Mouse (Mus musculus) yolk sac, embryonic 10.5 days (tissue): ENCODE measurements around the gene Teddm2.

ENCODE experiments used
- DNase-seq: peaks from one replicate; pipeline ENCODE4 v3.0.0-alpha.2; 2017; ENCODE audit warnings: low spot score

The Teddm2 gene

GRCm38 (mm10) chr1:153899731-153900380 is at the start of gene Teddm2, which contains the start of gene Glul:
Gene Teddm2, minus strand, starts transcription at chr1:153900228.
Gene Glul, plus strand, starts transcription at chr1:153899944.
- DNase-seq = peak; percentile 99

- no peak for DNase-seq
These were observed 47.8 kb upstream of the Teddm2 start for GRCm38 (mm10) chr1:153947837-153948236.

- DNase-seq = no peak
These were observed 46.9 kb upstream of the Teddm2 start for GRCm38 (mm10) chr1:153946971-153947370.

- no peak for DNase-seq
These were observed 45.2 kb upstream of the Teddm2 start for GRCm38 (mm10) chr1:153945181-153945580.

DNA sequence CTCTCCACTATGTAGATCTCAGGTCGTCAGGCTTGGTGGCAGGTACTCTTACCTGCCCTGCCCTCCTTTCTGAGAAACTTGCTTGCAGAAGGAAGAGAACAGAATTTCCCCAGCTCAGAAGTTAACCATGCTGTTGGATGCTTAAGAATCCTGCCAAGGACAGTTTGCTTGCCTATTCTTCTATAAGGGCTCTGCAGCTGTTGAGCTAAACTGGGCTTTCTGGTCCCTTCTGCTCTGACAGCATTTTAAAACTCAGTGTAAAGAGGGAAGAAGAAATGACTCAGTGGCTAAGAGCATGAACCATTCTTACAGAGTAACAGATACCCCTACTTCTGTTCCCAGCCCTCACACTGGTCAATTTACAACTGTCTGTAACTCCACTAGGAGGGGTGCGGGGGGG is 41.0 kb upstream of the Teddm2 start:
- DNase-seq = no peak

- DNase-seq = no peak
These were observed 37.0 kb upstream of the Teddm2 start for GRCm38 (mm10) chr1:153937025-153937424.

DNA sequence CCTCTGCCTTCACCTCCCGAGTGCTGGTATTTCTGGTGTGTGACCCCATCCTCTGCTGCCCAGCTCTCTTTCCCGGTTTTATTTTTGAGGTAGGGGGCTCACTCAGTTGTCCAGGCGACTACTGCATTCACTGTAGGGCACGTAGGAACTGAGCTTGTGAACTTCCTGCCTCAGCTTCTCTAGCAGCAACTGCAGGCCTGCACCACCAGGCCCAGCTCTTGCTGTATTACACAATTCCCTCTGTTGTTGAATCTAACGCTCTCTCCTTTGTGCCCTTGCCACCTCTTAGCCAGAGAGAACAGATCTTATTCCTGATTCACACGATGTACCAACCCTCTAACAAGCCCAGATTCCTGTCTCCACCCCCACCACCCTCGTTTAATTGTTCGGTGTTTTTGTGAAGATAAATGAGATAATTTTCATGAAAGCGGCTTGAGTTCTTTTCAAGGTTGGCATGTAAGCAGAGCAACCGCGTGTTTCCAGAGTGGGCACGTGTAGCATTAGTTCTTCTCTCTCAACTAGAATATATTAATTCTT is 35.9 kb upstream of the Teddm2 start:
- no peak for DNase-seq

DNA sequence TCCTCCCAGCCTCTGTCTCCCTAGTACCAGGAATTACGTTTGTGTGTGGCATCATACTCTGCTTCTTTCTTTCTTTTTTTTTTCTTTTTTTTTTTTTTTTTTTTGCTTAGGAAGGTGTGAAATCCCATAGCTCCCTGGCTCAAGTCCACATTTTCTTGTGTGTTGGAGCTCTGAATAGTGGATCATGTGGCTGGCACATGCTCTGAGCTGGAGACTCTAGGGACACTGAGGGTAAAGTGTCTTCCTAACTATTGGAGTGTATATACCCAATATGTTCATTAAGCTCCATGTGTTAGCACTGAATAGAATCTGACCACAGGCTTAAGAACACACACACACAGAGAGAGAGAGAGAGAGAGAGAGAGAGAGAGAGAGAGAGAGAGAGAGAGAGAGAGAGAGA is 33.7 kb upstream of the Teddm2 start:
- DNase-seq = no peak

GRCm38 (mm10) chr1:153930431-153930830 is 30.4 kb upstream of the Teddm2 start:
- DNase-seq = no peak

- DNase-seq = peak; percentile 15
These were observed 24.7 kb upstream of the Teddm2 start for GRCm38 (mm10) chr1:153924395-153925385.

DNA sequence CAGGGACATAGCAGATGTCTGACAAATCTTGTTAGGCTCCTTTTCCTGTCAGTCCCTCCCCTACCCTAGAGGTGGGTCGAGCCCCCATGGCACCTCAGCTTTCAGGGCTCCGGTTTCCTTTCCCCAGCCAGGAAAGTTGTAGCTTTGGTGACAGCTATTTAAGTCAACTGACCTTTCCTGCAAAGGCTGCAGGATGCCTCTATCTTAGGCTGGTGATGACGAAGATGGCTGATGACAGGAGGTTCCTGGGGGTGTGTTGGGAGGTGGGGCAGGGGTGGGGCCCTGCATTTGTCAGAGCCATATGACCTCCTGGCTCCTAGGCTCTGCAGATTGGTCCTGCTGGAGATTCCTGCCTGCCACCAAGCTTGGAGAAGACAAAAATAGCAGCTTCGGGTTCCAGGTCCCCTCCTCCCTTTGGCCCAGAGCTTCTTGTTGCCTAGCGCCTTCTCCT is 22.6 kb upstream of the Teddm2 start:
- DNase-seq = no peak

DNA sequence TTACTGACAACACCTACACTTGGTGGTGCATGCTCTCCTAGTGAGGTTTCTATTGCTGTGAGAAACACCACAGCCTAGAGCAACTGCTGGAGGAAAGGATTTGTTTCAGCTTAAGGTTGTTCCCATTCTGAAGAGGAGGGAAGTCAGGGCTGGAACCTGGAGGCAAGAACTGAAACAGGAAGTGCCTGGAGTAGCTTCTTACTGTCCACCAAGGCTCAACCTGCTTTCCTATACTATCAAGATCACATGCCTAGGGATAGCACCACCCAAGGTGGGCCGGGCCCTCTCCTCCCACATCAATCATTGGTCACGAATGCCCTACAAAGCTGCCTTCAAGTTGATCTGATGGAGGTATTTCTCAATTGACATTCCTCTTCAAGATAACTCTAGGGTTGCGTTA is 21.6 kb upstream of the Teddm2 start:
- no peak for DNase-seq

GRCm38 (mm10) chr1:153918521-153919206 is 18.6 kb upstream of the Teddm2 start:
- DNase-seq = no peak

DNA sequence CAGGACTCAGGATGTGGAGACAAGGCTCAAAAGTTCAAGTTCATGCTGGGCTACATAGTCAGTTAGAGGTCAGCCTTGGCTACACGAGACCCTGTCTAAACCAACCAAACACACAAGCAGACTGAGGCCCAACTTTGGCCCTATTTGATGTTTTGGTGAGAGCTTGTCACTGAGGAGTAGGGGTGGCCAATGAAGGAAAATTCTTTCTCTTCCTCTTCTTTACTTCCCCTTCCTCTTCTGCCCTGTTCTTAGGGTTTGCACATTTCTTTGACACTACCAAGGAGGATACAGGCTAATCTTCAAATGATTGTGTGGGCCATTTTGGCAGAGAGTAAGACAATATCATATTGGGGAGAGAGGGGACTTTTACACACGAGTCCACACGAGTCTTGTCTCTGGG is 13.8 kb upstream of the Teddm2 start:
- DNase-seq = no peak

GRCm38 (mm10) chr1:153911276-153911795 is 11.3 kb upstream of the Teddm2 start:
- no peak for DNase-seq

DNA sequence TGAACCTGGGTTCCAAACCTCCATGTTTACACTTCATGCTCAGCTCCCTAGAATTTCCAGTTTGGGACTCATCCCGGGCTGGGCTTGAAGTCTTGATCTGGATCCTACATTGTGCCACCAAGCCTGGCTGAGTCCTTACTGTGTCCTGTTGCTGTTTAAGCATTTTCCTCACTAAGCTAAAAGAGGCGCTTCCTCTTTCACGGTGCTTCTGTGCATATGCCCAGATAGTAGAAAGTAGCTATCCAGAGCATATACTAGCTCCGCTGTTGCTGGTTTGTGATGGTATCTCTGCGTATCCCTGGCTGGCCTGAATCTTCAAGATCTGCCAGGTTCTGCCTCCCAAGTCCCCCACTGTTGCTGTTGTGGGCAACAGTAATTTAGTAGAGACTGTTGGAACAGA is 10.4 kb upstream of the Teddm2 start:
- no peak for DNase-seq

DNA sequence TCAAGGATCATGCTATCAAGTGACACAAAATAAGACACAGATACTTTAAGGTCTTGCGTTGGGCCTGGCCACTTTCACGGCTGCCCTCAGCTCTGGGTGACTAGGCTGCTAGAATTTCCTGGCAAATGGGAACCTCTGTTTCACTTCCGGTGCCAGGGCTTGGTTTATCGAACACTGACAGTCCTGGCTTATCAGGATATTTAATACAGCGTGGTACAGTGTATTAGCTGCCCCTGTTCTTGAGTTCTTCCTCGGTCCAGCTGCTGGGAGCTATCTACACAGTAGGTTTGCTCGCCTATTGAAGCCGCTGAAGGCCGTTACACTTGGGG is 9.9 kb upstream of the Teddm2 start:
- DNase-seq = no peak

- DNase-seq = no peak
These were observed 9.4 kb upstream of the Teddm2 start for GRCm38 (mm10) chr1:153909213-153909962.

DNA sequence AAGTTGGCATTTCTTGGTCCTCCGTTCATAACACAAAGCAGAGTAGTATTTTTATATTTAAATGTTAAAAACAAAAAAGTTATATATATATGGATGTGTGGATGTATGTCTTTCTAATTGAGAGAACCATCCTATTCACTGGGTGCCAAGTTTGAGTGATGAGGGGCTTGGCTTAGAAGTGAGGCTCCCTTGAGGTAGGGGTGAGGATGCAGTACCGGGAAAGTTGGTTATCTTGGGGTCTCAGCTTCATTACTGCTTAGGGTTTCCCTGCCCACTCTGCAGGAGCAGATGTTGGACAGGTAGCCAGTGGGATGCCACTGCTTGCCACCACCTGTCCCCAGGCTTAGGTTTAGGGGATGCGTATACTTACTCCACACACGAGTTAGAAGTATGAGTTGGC is 8.7 kb upstream of the Teddm2 start:
- DNase-seq = no peak

DNA sequence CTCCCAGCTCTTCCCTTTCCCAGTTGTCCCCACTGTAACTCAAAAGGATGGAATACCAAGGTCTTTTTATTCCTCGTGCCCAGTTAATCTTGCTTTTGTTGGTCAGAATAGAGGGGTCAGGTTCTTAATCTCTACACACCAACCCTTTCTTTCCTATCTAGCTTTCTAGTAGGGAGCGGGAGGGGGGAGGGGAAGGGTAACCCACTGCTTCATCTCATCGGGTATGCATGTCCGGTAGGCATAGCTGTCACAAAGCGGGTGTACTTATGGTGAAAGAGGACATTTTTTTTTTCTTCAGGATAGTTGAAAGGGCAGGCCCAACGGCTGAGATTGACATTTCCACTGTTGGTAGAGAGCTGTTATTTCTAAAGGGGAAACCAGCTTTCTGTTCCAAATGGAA is 8.2 kb upstream of the Teddm2 start:
- no peak for DNase-seq

DNA sequence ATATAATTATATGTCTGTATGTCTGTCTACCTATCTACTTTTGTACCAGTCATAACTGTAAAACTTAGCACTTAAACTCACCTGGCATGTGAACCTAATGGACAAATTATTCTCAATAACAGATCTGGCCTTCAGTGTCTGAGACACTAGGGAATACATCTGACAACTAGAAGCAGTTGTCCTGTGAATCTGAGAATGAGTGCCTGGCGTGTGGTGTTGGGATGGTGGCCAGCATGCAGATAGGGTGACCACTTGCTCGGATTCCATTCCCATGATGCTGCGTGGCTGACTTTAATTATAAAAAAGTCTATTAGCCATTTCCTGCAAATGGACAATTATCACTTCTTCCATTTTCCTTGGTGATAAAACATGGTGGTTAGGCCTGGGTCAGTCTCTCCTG is 5.9 kb upstream of the Teddm2 start:
- DNase-seq = no peak
